Mouse (Mus musculus) yolk sac, embryonic 10.5 days (tissue): ENCODE results near the gene Gm5788.
"Not testable (repeated sequence)": the region's sequence is repeated elsewhere in the genome, so short reads cannot be mapped to it uniquely, and the experiment has no call there.

Experiments used
- DNase-seq: peaks from one replicate; pipeline ENCODE4 v3.0.0-alpha.2; 2017; ENCODE audit warnings: low spot score

Gm5788 gene

GRCm38 (mm10) chr12:87494421-87494820 lies at the start of gene Gm5788:
Gene Gm5788, plus strand, starts transcription at chr12:87494721.
- DNase-seq = not testable (repeated sequence)

GRCm38 (mm10) chr12:87449456-87449855 lies 45.1 kb upstream of the Gm5788 start:
- DNase-seq = no peak

GRCm38 (mm10) chr12:87464678-87465297 lies 29.7 kb upstream of the Gm5788 start:
- DNase-seq = no peak

GRCm38 (mm10) chr12:87470263-87471136 lies 24.0 kb upstream of the Gm5788 start:
- no peak for DNase-seq

GRCm38 (mm10) chr12:87471421-87471963 lies 23.0 kb upstream of the Gm5788 start:
- DNase-seq = no peak

GRCm38 (mm10) chr12:87471964-87472786 lies 22.3 kb upstream of the Gm5788 start, which contains the start of gene Snw1:
Gene Snw1, minus strand, starts transcription at chr12:87472274.
- DNase-seq = peak; percentile 93

GRCm38 (mm10) chr12:87474756-87475155 lies 19.8 kb upstream of the Gm5788 start:
- DNase-seq = no peak

- not testable (repeated sequence) for DNase-seq
These were observed 12.0 kb upstream of the Gm5788 start for GRCm38 (mm10) chr12:87482482-87482881.

- not testable (repeated sequence) for DNase-seq
These were observed 5.8 kb upstream of the Gm5788 start for GRCm38 (mm10) chr12:87488683-87489082.

GRCm38 (mm10) chr12:87514016-87514415 lies 19.5 kb downstream of the Gm5788 start, which contains the start of gene Gm8300:
Gene Gm8300, plus strand, starts transcription at chr12:87514316.
- not testable (repeated sequence) for DNase-seq

GRCm38 (mm10) chr12:87519616-87520015 lies 25.1 kb downstream of the Gm5788 start:
- DNase-seq = not testable (repeated sequence)

GRCm38 (mm10) chr12:87543927-87544326 lies 49.4 kb downstream of the Gm5788 start:
- DNase-seq = no peak
